Mouse (Mus musculus): ENCODE measurements around the gene Nfasc.

- TF ChIP-seq CTCF (IDR thresholded peaks at IDR 0.05; ENCODE audit: control insufficient read depth, insufficient read depth, low read length) (no peak), POLR2A (IDR thresholded peaks at IDR 0.05; ENCODE audit: borderline replicate concordance, control insufficient read depth, low read depth, low read length) (no peak)
These were observed 19.2 kb downstream of the Nfasc start for GRCm38 (mm10) chr1:132722362-132722761.
